Mouse (Mus musculus) neural tube, embryonic 15.5 days (tissue): ENCODE measurements around the gene Fam172a. TPM values are rescaled to one million over a fixed set of nuclear protein-coding genes. Genes with fewer than 3 reads are reported as not detected.

Experiments used
- ATAC-seq: fragments of 200-750 bp; cut with Nextera tagmentation; 2 replicates; pipeline ENCODE4 v1.8.0; 2017; ENCODE audit warnings: mild to moderate bottlenecking, moderate TSS enrichment, moderate library complexity; ENCODE audit not compliant: low FRiP score
- H3K27ac ChIP-seq: fragments of 300-500 bp; sonication (generic); replicated peaks from 2 replicates; pipeline ENCODE4 v1.5.1; 2015; ENCODE audit warnings: mild to moderate bottlenecking, inconsistent platforms
- H3K27me3 ChIP-seq: fragments of 300-500 bp; sonication (generic); replicated peaks from 2 replicates; pipeline ENCODE4 v1.6.1; 2015; ENCODE audit warnings: inconsistent platforms
- H3K36me3 ChIP-seq: fragments of 300-500 bp; sonication (generic); 2 replicates; pipeline ENCODE4 v1.6.1; 2015; ENCODE audit warnings: inconsistent platforms
- H3K4me1 ChIP-seq: fragments of 300-500 bp; sonication (generic); 2 replicates; pipeline ENCODE4 v1.6.1; 2015; ENCODE audit warnings: inconsistent platforms
- H3K4me2 ChIP-seq: fragments of 300-500 bp; sonication (generic); 2 replicates; pipeline ENCODE4 v1.6.1; 2015; ENCODE audit warnings: inconsistent platforms, mild to moderate bottlenecking, moderate library complexity
- H3K4me3 ChIP-seq: fragments of 300-500 bp; sonication (generic); replicated peaks from 2 replicates; pipeline ENCODE4 v1.5.1; 2015; ENCODE audit warnings: mild to moderate bottlenecking, inconsistent platforms
- H3K9ac ChIP-seq: fragments of 300-500 bp; sonication (generic); replicated peaks from 2 replicates; pipeline ENCODE4 v1.6.1; 2015; ENCODE audit warnings: mild to moderate bottlenecking, inconsistent platforms
- H3K9me3 ChIP-seq: fragments of 300-500 bp; sonication (generic); replicated peaks from 2 replicates; pipeline ENCODE4 v1.6.1; 2016; ENCODE audit warnings: inconsistent platforms
- WGBS: fragments of 180-500 bp; shearing (Covaris S2); methylation state at CpG from one replicate; pipeline ENCODE4 v1.1.7; 2015; ENCODE audit warnings: mixed read lengths; 5-methylcytosine and 5-hydroxymethylcytosine counted together
- polyA plus RNA-seq: library from polyadenylated mRNA; unstranded; fragments of >200 nt; fragmentation: Nextera tagmentation; extraction: Ambion mirVana; gene quantifications from 2 replicates; pipeline ENCODE4 v1.2.1, GENCODE M21; 2015

Fam172a gene
- polyA plus RNA-seq, 1 experiment from 2014 or later: 39.5 TPM

GRCm38 (mm10) chr13:78174191-78174590, 472.4 kb downstream of the Fam172a start:
- Histone ChIP-seq H3K27ac (no peak overlapping the region), H3K4me1 (peaks cover 10% of the 10 kb centered on the region), H3K4me3 (no peak overlapping the region), H3K9me3 (no peaks in the 10 kb centered on the region), H3K4me2 (no peak overlapping the region), H3K27me3 (peaks cover 53% of the 10 kb centered on the region), H3K36me3 (no peaks in the 10 kb centered on the region), H3K9ac (no peak overlapping the region)
- 37% methylated on average over 3 of the region's 3 CpGs for WGBS
- no peak for ATAC-seq

- peaks cover 47% of the 10 kb centered on the region for H3K27me3 ChIP-seq
These were observed 473.1 kb downstream of the Fam172a start for GRCm38 (mm10) chr13:78174891-78175290.

GRCm38 (mm10) chr13:78175821-78176380, 474.1 kb downstream of the Fam172a start:
- Histone ChIP-seq H3K4me3 (no peak overlapping the region), H3K4me2 (no peak overlapping the region), H3K27ac (no peak overlapping the region), H3K4me1 (peaks cover 18% of the 10 kb centered on the region), H3K36me3 (no peaks in the 10 kb centered on the region), H3K27me3 (peaks cover 40% of the 10 kb centered on the region), H3K9ac (no peak overlapping the region), H3K9me3 (no peaks in the 10 kb centered on the region)
- no peak for ATAC-seq
- WGBS: 4% methylated on average over 8 of the region's 8 CpGs

More at GRCm38 (mm10) chr13:78174891-78175290, 473.1 kb downstream of the Fam172a start:
- Histone ChIP-seq H3K4me3 (no peak overlapping the region), H3K9me3 (no peaks in the 10 kb centered on the region), H3K4me1 (peaks cover 16% of the 10 kb centered on the region), H3K36me3 (no peaks in the 10 kb centered on the region), H3K4me2 (no peak overlapping the region), H3K9ac (no peak overlapping the region), H3K27ac (no peak overlapping the region)
- WGBS: 44% methylated on average over 1 of the region's 1 CpGs
- ATAC-seq: no peak

GRCm38 (mm10) chr13:78177381-78177950, 475.6 kb downstream of the Fam172a start:
- peaks cover 32% of the 10 kb centered on the region for H3K27me3 ChIP-seq
- H3K27ac ChIP-seq: no peak overlapping the region
- no peak for ATAC-seq
- peaks cover 27% of the 10 kb centered on the region for H3K4me1 ChIP-seq
- H3K9me3 ChIP-seq: no peaks in the 10 kb centered on the region
- H3K4me2 ChIP-seq: no peak overlapping the region
- WGBS: 26% methylated on average over 5 of the region's 5 CpGs
- no peaks in the 10 kb centered on the region for H3K36me3 ChIP-seq
- H3K9ac ChIP-seq: no peak overlapping the region
- H3K4me3 ChIP-seq: no peak overlapping the region

- Histone ChIP-seq H3K36me3 (no peaks in the 10 kb centered on the region), H3K9ac (no peak overlapping the region), H3K4me1 (peaks cover 27% of the 10 kb centered on the region), H3K27me3 (peaks cover 27% of the 10 kb centered on the region), H3K9me3 (no peaks in the 10 kb centered on the region), H3K4me2 (no peak overlapping the region), H3K27ac (no peak overlapping the region), H3K4me3 (no peak overlapping the region)
- 11% methylated on average over 1 of the region's 1 CpGs for WGBS
- ATAC-seq: no peak
These were observed 476.2 kb downstream of the Fam172a start for GRCm38 (mm10) chr13:78178021-78178420.

GRCm38 (mm10) chr13:78178771-78179170, 476.9 kb downstream of the Fam172a start:
- H3K36me3 ChIP-seq: no peaks in the 10 kb centered on the region
- peak overlapping the region; percentile 41 for H3K4me3 ChIP-seq
- peaks cover 24% of the 10 kb centered on the region for H3K27me3 ChIP-seq
- no peak for ATAC-seq
- H3K9me3 ChIP-seq: no peaks in the 10 kb centered on the region
- no peak overlapping the region for H3K9ac ChIP-seq
- peak overlapping the region; percentile 68 for H3K4me2 ChIP-seq
- peak overlapping the region; percentile 30; the same call in 1 of the 2 replicates for H3K27ac ChIP-seq
- 20% methylated on average over 5 of the region's 5 CpGs for WGBS
- peaks cover 27% of the 10 kb centered on the region for H3K4me1 ChIP-seq

- Histone ChIP-seq H3K4me2 (peak overlapping the region; percentile 68), H3K27ac (peak overlapping the region; percentile 30; the same call in 1 of the 2 replicates), H3K36me3 (no peaks in the 10 kb centered on the region), H3K9me3 (no peaks in the 10 kb centered on the region), H3K9ac (peak overlapping the region; percentile 38), H3K4me1 (peaks cover 27% of the 10 kb centered on the region), H3K4me3 (peak overlapping the region; percentile 41), H3K27me3 (peaks cover 19% of the 10 kb centered on the region)
- ATAC-seq: peak; percentile 53
- 3% methylated on average over 38 of the region's 38 CpGs for WGBS
These were observed 477.7 kb downstream of the Fam172a start for GRCm38 (mm10) chr13:78179312-78180097.

- Histone ChIP-seq H3K9ac (no peak overlapping the region), H3K4me3 (no peak overlapping the region), H3K4me2 (no peak overlapping the region), H3K9me3 (no peaks in the 10 kb centered on the region), H3K27ac (no peak overlapping the region), H3K27me3 (peaks cover 15% of the 10 kb centered on the region), H3K4me1 (peaks cover 30% of the 10 kb centered on the region), H3K36me3 (no peaks in the 10 kb centered on the region)
- ATAC-seq: no peak
- WGBS: 51% methylated on average over 3 of the region's 3 CpGs
These were observed 478.4 kb downstream of the Fam172a start for GRCm38 (mm10) chr13:78180261-78180660.

GRCm38 (mm10) chr13:78181071-78181929, 479.5 kb downstream of the Fam172a start:
- H3K36me3 ChIP-seq: no peaks in the 10 kb centered on the region
- H3K9ac ChIP-seq: peak overlapping the region; percentile 34
- no peaks in the 10 kb centered on the region for H3K9me3 ChIP-seq
- H3K27me3 ChIP-seq: peaks cover 10% of the 10 kb centered on the region
- under 1% methylated on average over 44 of the region's 44 CpGs for WGBS
- H3K27ac ChIP-seq: peak overlapping the region; percentile 68
- H3K4me1 ChIP-seq: peaks cover 28% of the 10 kb centered on the region
- peak overlapping the region; percentile 38 for H3K4me3 ChIP-seq
- ATAC-seq: peak; percentile 37
- H3K4me2 ChIP-seq: peak overlapping the region; percentile 77

GRCm38 (mm10) chr13:78181930-78182558, 480.2 kb downstream of the Fam172a start:
- ATAC-seq: peak; percentile 54
- Histone ChIP-seq H3K4me3 (peak overlapping the region; percentile 38), H3K4me2 (peak overlapping the region; percentile 77), H3K9me3 (no peaks in the 10 kb centered on the region), H3K9ac (peak overlapping the region; percentile 34; the same call in 1 of the 2 replicates), H3K4me1 (peaks cover 28% of the 10 kb centered on the region), H3K27me3 (0 out of 2 replicates have a peak, but pooled peaks cover 4% of the 10 kb centered on the region), H3K36me3 (no peaks in the 10 kb centered on the region), H3K27ac (peak overlapping the region; percentile 68; the same call in 1 of the 2 replicates)
- 3% methylated on average over 14 of the region's 14 CpGs for WGBS

- no peak for ATAC-seq
- H3K4me1 ChIP-seq: peaks cover 28% of the 10 kb centered on the region
- H3K36me3 ChIP-seq: no peaks in the 10 kb centered on the region
- H3K9ac ChIP-seq: no peak overlapping the region
- peak overlapping the region; percentile 77 for H3K4me2 ChIP-seq
- H3K4me3 ChIP-seq: no peak overlapping the region
- H3K27ac ChIP-seq: peak overlapping the region; percentile 68; the same call in 1 of the 2 replicates
- 0 out of 2 replicates have a peak, but pooled peaks cover 3% of the 10 kb centered on the region for H3K27me3 ChIP-seq
- H3K9me3 ChIP-seq: no peaks in the 10 kb centered on the region
- WGBS: 12% methylated on average over 5 of the region's 5 CpGs
These were observed 481.2 kb downstream of the Fam172a start for GRCm38 (mm10) chr13:78183004-78183403.
